Mouse (Mus musculus): ENCODE measurements around the gene Tmem59l.

- TF ChIP-seq POLR2A (IDR thresholded peaks at IDR 0.05; ENCODE audit: extremely low read depth, insufficient read depth, low read length) (no peak), CTCF (IDR thresholded peaks at IDR 0.05; ENCODE audit: low read depth, low read length) (no peak)
These were observed 20.4 kb downstream of the Tmem59l start for GRCm38 (mm10) chr8:70466771-70467170.

Measured in liver, adult 2 months (tissue).